Mouse (Mus musculus) ovary, adult 18-20 months (tissue): ENCODE measurements around the gene Rnf216.

ENCODE experiments used
- DNase-seq: peaks from one replicate; pipeline ENCODE4 v3.0.0; 2022; ENCODE audit warnings: low spot score, mixed read lengths

The Rnf216 gene

GRCm38 (mm10) chr5:143000654-143001500 is 111.9 kb downstream of the Rnf216 start:
- DNase-seq: no peak

- no peak for DNase-seq
Measured at GRCm38 (mm10) chr5:143000091-143000490, 112.7 kb downstream of the Rnf216 start.

- DNase-seq: no peak
Measured at GRCm38 (mm10) chr5:142998171-142998570, 114.6 kb downstream of the Rnf216 start.

- no peak for DNase-seq
Measured at GRCm38 (mm10) chr5:142997526-142997925, 115.3 kb downstream of the Rnf216 start.

GRCm38 (mm10) chr5:142994746-142995145 is 118.0 kb downstream of the Rnf216 start:
- no peak for DNase-seq

GRCm38 (mm10) chr5:142989167-142989566 is 123.6 kb downstream of the Rnf216 start:
- DNase-seq: no peak

GRCm38 (mm10) chr5:142988520-142988919 is 124.3 kb downstream of the Rnf216 start:
- no peak for DNase-seq

- no peak for DNase-seq
Measured at GRCm38 (mm10) chr5:142984271-142984670, 128.5 kb downstream of the Rnf216 start.

- DNase-seq: no peak
Measured at GRCm38 (mm10) chr5:142983174-142983573, 129.6 kb downstream of the Rnf216 start.

GRCm38 (mm10) chr5:142982046-142982801 is 130.6 kb downstream of the Rnf216 start:
- DNase-seq: no peak

GRCm38 (mm10) chr5:142976516-142976915 is 136.3 kb downstream of the Rnf216 start:
- no peak for DNase-seq

- no peak for DNase-seq
Measured at GRCm38 (mm10) chr5:142974598-142975121, 138.1 kb downstream of the Rnf216 start.

- DNase-seq: no peak
Measured at GRCm38 (mm10) chr5:142973971-142974370, 138.8 kb downstream of the Rnf216 start.

- no peak for DNase-seq
Measured at GRCm38 (mm10) chr5:142968411-142968810, 144.4 kb downstream of the Rnf216 start.

GRCm38 (mm10) chr5:142964650-142965049 is 148.1 kb downstream of the Rnf216 start:
- no peak for DNase-seq

GRCm38 (mm10) chr5:142963705-142964494 is 148.9 kb downstream of the Rnf216 start:
- DNase-seq: peak; percentile 35

GRCm38 (mm10) chr5:142963003-142963704 is 149.6 kb downstream of the Rnf216 start:
- DNase-seq: no peak

GRCm38 (mm10) chr5:142962444-142962961 is 150.3 kb downstream of the Rnf216 start:
- no peak for DNase-seq

- peak; percentile 51 for DNase-seq
Measured at GRCm38 (mm10) chr5:142961881-142962443, 150.8 kb downstream of the Rnf216 start.

- no peak for DNase-seq
Measured at GRCm38 (mm10) chr5:142961398-142961880, 151.4 kb downstream of the Rnf216 start.
